Mouse (Mus musculus) lung, embryonic 14.5 days (tissue): ENCODE data around the gene Meiob. TPM values are rescaled to one million over a fixed set of nuclear protein-coding genes. Genes with fewer than 3 reads are reported as not detected.
A peak's percentile ranks its signal among the peaks of the same experiment; 100 is the strongest.

Experiments used
- ATAC-seq: fragments of 200-750 bp; cut with Nextera tagmentation; 2 replicates; pipeline ENCODE4 v1.8.0; 2017; ENCODE audit warnings: mild to moderate bottlenecking, moderate TSS enrichment, moderate library complexity; ENCODE audit not compliant: insufficient read depth
- DNase-seq: peaks from one replicate; pipeline ENCODE4 v3.0.0-alpha.2; 2015
- H3K27ac ChIP-seq: fragments of 300-500 bp; sonication (generic); 2 replicates; pipeline ENCODE4 v1.5.1; 2014; ENCODE audit warnings: low read depth, mild to moderate bottlenecking, moderate library complexity
- H3K27me3 ChIP-seq: fragments of 300-500 bp; sonication (generic); 2 replicates; pipeline ENCODE4 v1.6.1; 2014; ENCODE audit warnings: low read length, control low read depth; ENCODE audit not compliant: insufficient read depth
- H3K36me3 ChIP-seq: fragments of 300-500 bp; sonication (generic); 2 replicates; pipeline ENCODE4 v1.6.1; 2014; ENCODE audit warnings: control low read depth; ENCODE audit not compliant: insufficient read depth
- H3K4me1 ChIP-seq: fragments of 300-500 bp; sonication (generic); 2 replicates; pipeline ENCODE4 v1.6.1; 2014; ENCODE audit warnings: antibody characterized with exemption, control low read depth; ENCODE audit not compliant: insufficient read depth
- H3K4me2 ChIP-seq: fragments of 300-500 bp; sonication (generic); 2 replicates; pipeline ENCODE4 v1.6.1; 2014; ENCODE audit warnings: mild to moderate bottlenecking
- H3K4me3 ChIP-seq: fragments of 300-500 bp; sonication (generic); 2 replicates; pipeline ENCODE4 v1.5.1; 2014; ENCODE audit warnings: low read depth, low read length
- H3K9ac ChIP-seq: fragments of 300-500 bp; sonication (generic); 2 replicates; pipeline ENCODE4 v1.6.1; 2014
- H3K9me3 ChIP-seq: fragments of 300-500 bp; sonication (generic); 2 replicates; pipeline ENCODE4 v1.6.1; 2016; ENCODE audit warnings: low read depth, low read length, control low read depth
- CTCF ChIP-seq: IDR thresholded peaks from 2 replicates; pipeline ENCODE4 v1.5.1; 2016; ENCODE audit warnings: antibody characterized with exemption, low read depth
- WGBS: fragments of 180-500 bp; shearing (Covaris S2); extraction: QIAGEN DNeasy Blood & Tissue Kit; methylation state at CpG from one replicate; pipeline ENCODE4 v1.1.7; 2014; 5-methylcytosine and 5-hydroxymethylcytosine counted together
- polyA plus RNA-seq: library from polyadenylated mRNA; unstranded; fragments of >200 nt; fragmentation: Nextera tagmentation; extraction: Ambion mirVana; gene quantifications from 2 replicates; pipeline ENCODE4 v1.2.1, GENCODE M21; 2014

The Meiob gene
- polyA plus RNA-seq, 1 experiment from 2014 or later: not detected

- no peaks in the 10 kb centered on the region for H3K36me3 ChIP-seq
- WGBS: 39% methylated on average over 4 of the region's 4 CpGs
These were observed 69.8 kb downstream of the Meiob start for GRCm38 (mm10) chr17:24873695-24874404.

DNA sequence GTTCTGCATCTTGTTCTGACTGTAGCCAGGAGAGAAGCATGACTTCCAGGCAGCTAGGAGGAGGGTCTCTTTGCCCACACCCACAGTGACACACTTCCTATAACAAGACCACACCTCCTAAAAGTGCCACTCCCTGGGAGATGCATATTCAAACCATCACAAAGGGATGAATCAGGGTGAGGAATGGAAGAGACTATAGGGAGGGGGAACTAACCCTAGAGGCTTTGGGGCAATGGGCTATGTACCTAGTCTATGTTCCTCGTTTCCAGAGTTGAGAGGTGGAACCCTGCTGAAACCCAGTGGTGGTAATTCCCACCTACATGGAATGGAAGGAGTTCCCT lies 70.3 kb downstream of the Meiob start:
- H3K9ac ChIP-seq: no peak overlapping the region
- DNase-seq (no peak), ATAC-seq (no peak)
- WGBS: 31% methylated on average over 1 of the region's 1 CpGs
- H3K36me3 ChIP-seq: no peaks in the 10 kb centered on the region
- no peaks in the 10 kb centered on the region for H3K4me1 ChIP-seq
- H3K27ac ChIP-seq: no peak overlapping the region
- no peak for TF ChIP-seq CTCF
- no peak overlapping the region for H3K4me2 ChIP-seq
- no peak overlapping the region for H3K4me3 ChIP-seq
- no peaks in the 10 kb centered on the region for H3K27me3 ChIP-seq
- no peaks in the 10 kb centered on the region for H3K9me3 ChIP-seq

More at GRCm38 (mm10) chr17:24873695-24874404, 69.8 kb downstream of the Meiob start:
- H3K4me1 ChIP-seq: no peaks in the 10 kb centered on the region
- no peak for DNase-seq
- no peaks in the 10 kb centered on the region for H3K9me3 ChIP-seq
- no peak for ATAC-seq
- H3K9ac ChIP-seq: no peak overlapping the region
- no peaks in the 10 kb centered on the region for H3K27me3 ChIP-seq
- H3K4me2 ChIP-seq: no peak overlapping the region
- no peak overlapping the region for H3K27ac ChIP-seq
- TF ChIP-seq CTCF: no peak
- H3K4me3 ChIP-seq: no peak overlapping the region

DNA sequence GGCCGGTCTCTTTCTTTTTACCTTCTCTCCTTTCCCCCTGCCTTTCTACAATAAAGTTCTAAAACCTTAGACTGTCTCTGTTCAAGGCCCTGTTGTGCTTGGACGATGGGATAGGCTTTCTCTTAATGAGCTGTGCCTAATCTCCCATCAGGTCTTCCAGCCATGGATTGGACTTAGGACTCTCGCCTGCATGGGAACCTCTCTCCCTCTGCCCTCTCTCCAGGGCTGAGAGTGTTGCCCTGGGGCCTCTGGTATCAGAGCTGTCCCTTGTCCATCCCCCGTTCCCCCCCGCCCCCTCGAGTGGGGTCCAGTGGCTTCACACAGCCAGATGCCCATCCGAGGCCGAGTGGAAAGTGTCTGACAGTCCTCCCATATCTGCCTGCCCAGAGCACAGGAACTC lies 70.9 kb downstream of the Meiob start:
- no peak overlapping the region for H3K27ac ChIP-seq
- H3K4me3 ChIP-seq: no peak overlapping the region
- no peaks in the 10 kb centered on the region for H3K9me3 ChIP-seq
- no peak for TF ChIP-seq CTCF
- no peak overlapping the region for H3K4me2 ChIP-seq
- 75% methylated on average over 8 of the region's 8 CpGs for whole genome bisulfite sequencing
- H3K4me1 ChIP-seq: no peaks in the 10 kb centered on the region
- no peak for ATAC-seq
- H3K9ac ChIP-seq: no peak overlapping the region
- no peaks in the 10 kb centered on the region for H3K36me3 ChIP-seq
- no peaks in the 10 kb centered on the region for H3K27me3 ChIP-seq
- DNase-seq: no peak

DNA sequence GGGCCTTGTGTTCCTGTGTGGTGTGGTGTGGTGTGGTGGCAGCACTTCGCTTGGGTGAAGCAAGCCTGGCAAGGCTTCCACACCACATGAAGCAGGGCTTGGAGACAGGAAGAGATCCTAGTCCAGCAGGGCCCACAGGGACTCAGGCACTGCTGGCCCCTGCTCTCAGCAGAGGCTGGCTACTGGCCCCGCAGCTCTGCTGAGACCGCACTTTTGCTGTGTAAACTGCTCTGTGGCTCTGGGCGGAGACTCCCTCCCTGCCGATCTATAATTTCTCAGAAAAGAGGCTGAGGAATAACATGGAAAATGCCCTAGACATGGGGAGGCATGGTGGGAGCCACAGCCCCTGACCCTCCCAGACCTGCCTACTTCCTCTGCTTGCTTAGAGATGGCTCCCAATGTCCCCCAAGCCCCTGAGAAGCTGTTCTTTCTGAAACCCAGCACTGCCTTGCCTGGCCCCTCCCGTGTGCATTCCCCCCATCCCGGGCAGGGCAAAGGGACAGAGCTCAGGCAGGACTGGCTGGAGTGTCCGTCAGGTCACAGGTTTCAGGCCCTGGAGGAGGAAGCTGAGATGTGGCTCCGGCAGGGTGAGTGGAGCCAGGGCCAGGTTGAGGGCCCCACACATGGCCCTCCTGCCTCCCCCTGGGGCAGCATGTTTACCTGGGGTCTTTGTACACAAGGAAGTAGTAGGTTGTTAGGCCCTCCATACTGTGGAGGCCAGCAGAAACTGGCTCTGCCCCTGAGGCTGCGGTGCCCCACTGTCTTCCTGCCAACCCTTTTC lies 73.4 kb downstream of the Meiob start:
- DNase-seq (no peak), ATAC-seq (no peak)
- no peak overlapping the region for H3K4me3 ChIP-seq
- no peaks in the 10 kb centered on the region for H3K9me3 ChIP-seq
- WGBS: 43% methylated on average over 10 of the region's 10 CpGs
- H3K4me1 ChIP-seq: no peaks in the 10 kb centered on the region
- no peak overlapping the region for H3K4me2 ChIP-seq
- peak overlapping the region; percentile 54 for H3K27ac ChIP-seq
- H3K9ac ChIP-seq: peak overlapping the region; percentile 16
- no peak for TF ChIP-seq CTCF
- H3K27me3 ChIP-seq: no peaks in the 10 kb centered on the region
- 0 out of 2 replicates have a peak, but pooled peaks cover 5% of the 10 kb centered on the region for H3K36me3 ChIP-seq

DNA sequence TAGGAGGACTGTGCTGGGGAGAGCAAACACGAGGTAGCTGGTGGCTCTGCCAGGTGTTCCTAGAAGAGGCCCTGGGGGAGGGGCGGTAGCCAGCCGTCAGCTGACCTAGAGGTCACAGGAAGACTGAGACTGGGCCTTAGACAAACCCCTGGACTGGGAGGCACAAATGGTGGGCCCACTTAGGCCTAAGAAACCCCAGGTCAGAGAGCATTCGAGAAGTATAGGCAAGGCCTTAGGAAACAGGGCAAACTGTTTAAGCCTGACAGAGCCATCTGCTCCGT lies 74.0 kb downstream of the Meiob start:
- peak overlapping the region; percentile 54 for H3K27ac ChIP-seq
- no peaks in the 10 kb centered on the region for H3K27me3 ChIP-seq
- TF ChIP-seq CTCF: no peak
- H3K4me1 ChIP-seq: no peaks in the 10 kb centered on the region
- DNase-seq (no peak), ATAC-seq (0 out of 2 replicates have a peak, but pooled peaks have one; percentile 26)
- H3K4me2 ChIP-seq: no peak overlapping the region
- H3K9me3 ChIP-seq: no peaks in the 10 kb centered on the region
- no peak overlapping the region for H3K4me3 ChIP-seq
- WGBS: 26% methylated on average over 5 of the region's 5 CpGs
- H3K36me3 ChIP-seq: peaks cover 10% of the 10 kb centered on the region; the same call in 1 of the 2 replicates
- no peak overlapping the region for H3K9ac ChIP-seq

- ATAC-seq (0 out of 2 replicates have a peak, but pooled peaks have one; percentile 19), DNase-seq (no peak)
- H3K4me2 ChIP-seq: no peak overlapping the region
- H3K9me3 ChIP-seq: no peaks in the 10 kb centered on the region
- TF ChIP-seq CTCF: no peak
- no peaks in the 10 kb centered on the region for H3K27me3 ChIP-seq
- H3K4me1 ChIP-seq: no peaks in the 10 kb centered on the region
- WGBS: 65% methylated on average over 8 of the region's 8 CpGs
- peak overlapping the region; percentile 54; the same call in 1 of the 2 replicates for H3K27ac ChIP-seq
- peaks cover 15% of the 10 kb centered on the region; the same call in 1 of the 2 replicates for H3K36me3 ChIP-seq
- H3K9ac ChIP-seq: no peak overlapping the region
- no peak overlapping the region for H3K4me3 ChIP-seq
These were observed 74.4 kb downstream of the Meiob start for GRCm38 (mm10) chr17:24878531-24878930.

DNA sequence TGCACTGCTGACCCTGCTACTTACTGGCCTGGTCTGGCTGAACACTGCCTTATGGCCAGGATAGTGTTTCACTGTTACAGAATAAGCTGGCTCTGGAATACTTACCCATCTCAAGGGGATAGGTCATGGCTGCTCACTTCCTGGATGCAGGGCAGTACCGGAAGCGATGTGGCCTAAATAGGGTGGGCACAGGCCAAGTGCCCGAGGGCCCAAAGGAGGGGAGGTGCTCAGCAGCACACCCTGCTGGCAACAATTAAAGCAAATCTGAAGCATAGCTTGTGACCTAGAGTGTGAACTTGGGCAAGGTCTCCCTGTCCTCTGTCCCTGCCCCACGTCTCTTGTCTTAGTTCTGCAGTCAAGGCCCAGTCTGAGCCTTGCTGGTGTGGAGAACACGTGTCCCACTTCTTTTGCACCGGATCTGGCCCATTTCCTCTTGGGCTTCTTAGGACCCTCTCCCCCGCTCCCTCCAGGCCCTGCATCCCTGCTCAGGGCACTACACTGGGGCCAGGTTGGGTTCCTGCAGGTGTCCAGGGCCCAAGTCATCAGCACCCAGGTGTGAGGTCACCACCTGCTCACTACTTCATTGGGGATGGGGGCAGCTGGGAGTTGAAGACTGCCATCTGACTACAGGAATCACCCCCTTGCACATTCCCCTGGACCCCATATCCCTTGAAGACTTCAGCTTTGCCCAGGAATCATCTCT lies 77.8 kb downstream of the Meiob start:
- ATAC-seq (no peak), DNase-seq (peak; percentile 50)
- Histone ChIP-seq H3K27me3 (no peaks in the 10 kb centered on the region), H3K27ac (no peak overlapping the region), H3K4me1 (0 out of 2 replicates have a peak, but pooled peaks cover 4% of the 10 kb centered on the region), H3K4me2 (no peak overlapping the region), H3K4me3 (no peak overlapping the region), H3K36me3 (peaks cover 17% of the 10 kb centered on the region; the same call in 1 of the 2 replicates), H3K9me3 (no peaks in the 10 kb centered on the region), H3K9ac (no peak overlapping the region)
- 45% methylated on average over 7 of the region's 7 CpGs for WGBS
- TF ChIP-seq CTCF: peak; percentile 69
